Mouse (Mus musculus): ENCODE results near the gene Ror2.

Gene Ror2

GRCm38 (mm10) chr13:53232419-53232818 is 53.5 kb downstream of the Ror2 start:
- DNase-seq = no peak

- DNase-seq = no peak
These were observed 55.3 kb downstream of the Ror2 start for GRCm38 (mm10) chr13:53230446-53231161.

GRCm38 (mm10) chr13:53227019-53227418 is 58.9 kb downstream of the Ror2 start:
- DNase-seq = no peak

GRCm38 (mm10) chr13:53226461-53226860 is 59.5 kb downstream of the Ror2 start:
- no peak for DNase-seq

- no peak for DNase-seq
These were observed 60.0 kb downstream of the Ror2 start for GRCm38 (mm10) chr13:53225925-53226324.

GRCm38 (mm10) chr13:53221176-53221575 is 64.7 kb downstream of the Ror2 start:
- no peak for DNase-seq

GRCm38 (mm10) chr13:53219889-53220288 is 66.0 kb downstream of the Ror2 start:
- no peak for DNase-seq

- no peak for DNase-seq
These were observed 66.5 kb downstream of the Ror2 start for GRCm38 (mm10) chr13:53219391-53219790.

GRCm38 (mm10) chr13:53217396-53217975 is 68.4 kb downstream of the Ror2 start:
- DNase-seq = no peak

- no peak for DNase-seq
These were observed 73.8 kb downstream of the Ror2 start for GRCm38 (mm10) chr13:53211971-53212733.

GRCm38 (mm10) chr13:53208556-53208955 is 77.4 kb downstream of the Ror2 start:
- no peak for DNase-seq

GRCm38 (mm10) chr13:53205128-53205911 is 80.6 kb downstream of the Ror2 start:
- no peak for DNase-seq

GRCm38 (mm10) chr13:53202439-53202830 is 83.5 kb downstream of the Ror2 start:
- no peak for DNase-seq

GRCm38 (mm10) chr13:53201628-53202438 is 84.1 kb downstream of the Ror2 start:
- peak; percentile 14 to 22 for DNase-seq

- DNase-seq = no peak
These were observed 85.8 kb downstream of the Ror2 start for GRCm38 (mm10) chr13:53200121-53200520.

- DNase-seq = no peak
These were observed 86.7 kb downstream of the Ror2 start for GRCm38 (mm10) chr13:53199262-53199661.

- no peak for DNase-seq
These were observed 89.2 kb downstream of the Ror2 start for GRCm38 (mm10) chr13:53196690-53197089.

- no peak for DNase-seq
These were observed 89.8 kb downstream of the Ror2 start for GRCm38 (mm10) chr13:53195951-53196677.

- no peak for DNase-seq
These were observed 91.6 kb downstream of the Ror2 start for GRCm38 (mm10) chr13:53194306-53194705.

GRCm38 (mm10) chr13:53193713-53194112 is 92.2 kb downstream of the Ror2 start:
- DNase-seq = no peak

- DNase-seq = no peak
These were observed 93.6 kb downstream of the Ror2 start for GRCm38 (mm10) chr13:53192286-53192685.

Data from lung, adult 18-20 months (tissue).